Mouse (Mus musculus): ENCODE results near the gene Zbtb46. TPM values are rescaled to one million over a fixed set of nuclear protein-coding genes. Genes with fewer than 3 reads are reported as not detected.

Gene Zbtb46
- total RNA-seq, 2 experiments from 2014 or later, result 4.9 to 6.7 TPM

DNA sequence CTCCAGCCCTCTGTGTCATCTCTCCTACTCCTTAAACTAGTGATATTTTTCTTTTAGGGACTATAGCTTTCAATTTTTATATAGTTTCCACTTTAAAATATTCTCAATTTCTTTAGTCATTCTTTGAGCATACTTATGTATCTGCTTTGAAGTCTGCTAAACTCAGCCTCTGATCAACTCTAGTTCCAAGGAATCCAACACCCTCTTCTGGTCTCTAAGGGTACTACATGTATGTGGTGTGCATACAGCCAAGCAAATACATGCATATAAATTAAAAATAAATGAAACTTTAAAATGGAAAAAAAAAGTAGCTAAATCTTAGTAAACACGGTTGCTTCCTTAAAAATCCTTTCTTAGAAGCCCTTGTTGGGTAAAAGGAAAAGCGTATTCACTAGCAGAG, 83.4 kb downstream of the Zbtb46 start:
- no peak overlapping the region for H3K4me3 ChIP-seq
- no peak overlapping the region for H3K27ac ChIP-seq
- DNase-seq, result no peak
- TF ChIP-seq CTCF (IDR thresholded peaks at IDR 0.05), result peak; percentile 58
- intact Hi-C loops (cut with DNase I), result no loop called here

GRCm38 (mm10) chr2:181370001-181370400, 89.2 kb downstream of the Zbtb46 start:
- Histone ChIP-seq H3K27ac (0 out of 2 replicates have a peak overlapping the region, but pooled peaks have one; percentile 12), H3K4me3 (no peak overlapping the region)
- no peak for DNase-seq
- TF ChIP-seq CTCF (IDR thresholded peaks at IDR 0.05), result no peak
- intact Hi-C loops (cut with DNase I), result no loop called here

DNA sequence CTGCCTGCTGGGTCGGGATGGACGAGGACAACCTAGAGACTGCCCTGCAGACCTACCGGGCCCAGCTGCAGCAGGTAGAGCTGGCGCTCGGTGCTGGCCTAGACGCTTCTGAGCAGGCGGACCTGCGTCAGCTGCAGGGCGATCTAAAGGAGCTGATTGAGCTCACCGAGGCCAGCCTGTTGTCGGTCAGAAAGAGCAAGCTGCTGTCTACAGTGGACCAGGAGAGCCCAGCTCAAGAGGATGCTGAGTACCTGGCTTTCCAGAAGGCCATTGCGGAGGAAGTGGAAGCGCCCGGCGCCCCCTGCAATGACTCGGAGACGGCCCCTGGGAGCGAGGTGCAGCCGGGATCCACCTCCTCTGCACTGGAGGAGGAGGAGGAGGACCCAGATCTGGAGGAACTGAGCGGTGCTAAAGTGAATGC, 93.6 kb downstream of the Zbtb46 start:
- TF ChIP-seq CTCF (IDR thresholded peaks at IDR 0.05), result no peak
- DNase-seq, result no peak
- intact Hi-C loops (cut with DNase I), result no loop called here
- Histone ChIP-seq H3K4me3 (peak overlapping the region; percentile 98), H3K27ac (peak overlapping the region; percentile 98)

GRCm38 (mm10) chr2:181364860-181365596, 94.2 kb downstream of the Zbtb46 start, which contains the start of the genes Zgpat and Arfrp1:
Gene Zgpat, plus strand, starts transcription at chr2:181364928.
Gene Arfrp1, minus strand, starts transcription at chr2:181365404.
- peak; percentile 95 for DNase-seq
- Histone ChIP-seq H3K4me3 (peak within 1 kb of the TSS; percentile 98), H3K27ac (peak within 1 kb of the TSS; percentile 98)
- TF ChIP-seq CTCF (IDR thresholded peaks at IDR 0.05), result 0 out of 2 replicates have a peak, but pooled peaks have one; percentile 4
- intact Hi-C loops (cut with DNase I), result no loop called here

GRCm38 (mm10) chr2:181364487-181364859, 94.8 kb downstream of the Zbtb46 start:
- peak overlapping the region; percentile 98 for H3K27ac ChIP-seq
- intact Hi-C loops (cut with DNase I), result no loop called here
- no peak for DNase-seq
- peak overlapping the region; percentile 98 for H3K4me3 ChIP-seq
- TF ChIP-seq CTCF (IDR thresholded peaks at IDR 0.05), result no peak

- no peak for DNase-seq
- intact Hi-C loops (cut with DNase I), result no loop called here
- peak overlapping the region; percentile 98; the same call in 1 of the 2 replicates for H3K27ac ChIP-seq
- peak overlapping the region; percentile 98 for H3K4me3 ChIP-seq
- TF ChIP-seq CTCF (IDR thresholded peaks at IDR 0.05), result no peak
Observed at GRCm38 (mm10) chr2:181363946-181364345, 95.3 kb downstream of the Zbtb46 start.

GRCm38 (mm10) chr2:181356780-181357179, 102.4 kb downstream of the Zbtb46 start:
- H3K27ac ChIP-seq, result no peak overlapping the region
- no peak overlapping the region for H3K4me3 ChIP-seq
- no peak for DNase-seq
- no peak for TF ChIP-seq CTCF (IDR thresholded peaks at IDR 0.05)
- intact Hi-C loops (cut with DNase I), result no loop called here

- intact Hi-C loops (cut with DNase I), result no loop called here
- H3K27ac ChIP-seq, result no peak overlapping the region
- no peak for TF ChIP-seq CTCF (IDR thresholded peaks at IDR 0.05)
- H3K4me3 ChIP-seq, result no peak overlapping the region
- no peak for DNase-seq
Observed at GRCm38 (mm10) chr2:181342766-181343165, 116.5 kb downstream of the Zbtb46 start.

- no peak overlapping the region for H3K4me3 ChIP-seq
- no peak for DNase-seq
- TF ChIP-seq CTCF (IDR thresholded peaks at IDR 0.05), result no peak
- intact Hi-C loops (cut with DNase I), result no loop called here
- peak overlapping the region; percentile 65; the same call in 1 of the 2 replicates for H3K27ac ChIP-seq
Observed at GRCm38 (mm10) chr2:181340426-181340825, 118.8 kb downstream of the Zbtb46 start.

Other genes with a start within 250 kb of the Zbtb46 start
- gene Srms, start 246.2 kb downstream of the Zbtb46 start, total RNA-seq (2021), result under 1 TPM; 0.17 to 0.28 TPM
- not detected for gene Fndc11, start 239.4 kb downstream of the Zbtb46 start, total RNA-seq (2021)
- 1 to 10 TPM; 2.8 to 4.9 TPM for gene Helz2, start 217.4 kb downstream of the Zbtb46 start, total RNA-seq (2021)
- 10 to 100 TPM in 1 of 2 experiments, 1 to 10 TPM in 1; 7.3 to 12.0 TPM for gene Gmeb2, start 171.4 kb downstream of the Zbtb46 start, total RNA-seq (2021)
- not detected for gene Stmn3, start 144.9 kb downstream of the Zbtb46 start, total RNA-seq (2021)
- 10 to 100 TPM; 12.0 to 13.0 TPM for gene Rtel1, start 139.7 kb downstream of the Zbtb46 start, total RNA-seq (2021)
- 10 to 100 TPM; 13.7 to 14.8 TPM for gene Zgpat, start 94.5 kb downstream of the Zbtb46 start, total RNA-seq (2021)
- gene Arfrp1, start 94.0 kb downstream of the Zbtb46 start, total RNA-seq (2021), result 10 to 100 TPM; 23.6 to 30.8 TPM
- 1 to 10 TPM; 5.8 to 6.2 TPM for gene Lime1, start 79.3 kb downstream of the Zbtb46 start, total RNA-seq (2021)
- gene Abhd16b, start 33.8 kb upstream of the Zbtb46 start, total RNA-seq (2021), result not detected
- gene Tpd52l2, start 37.7 kb upstream of the Zbtb46 start, total RNA-seq (2021), result 10 to 100 TPM; 47.0 to 52.5 TPM
- 10 to 100 TPM; 43.7 to 46.6 TPM for gene Dnajc5, start 61.1 kb upstream of the Zbtb46 start, total RNA-seq (2021)
- 10 to 100 TPM; 26.1 to 29.1 TPM for gene Uckl1, start 125.5 kb upstream of the Zbtb46 start, total RNA-seq (2021)
- 10 to 100 TPM; 31.1 to 36.5 TPM for gene Prpf6, start 132.4 kb upstream of the Zbtb46 start, total RNA-seq (2021)
- gene Zfp512b, start 133.4 kb upstream of the Zbtb46 start, total RNA-seq (2021), result 10 to 100 TPM; 17.6 to 20.3 TPM
- gene Samd10, start 139.8 kb upstream of the Zbtb46 start, total RNA-seq (2021), result 1 to 10 TPM; 1.5 to 1.7 TPM
- gene Gm29797, start 197.6 kb upstream of the Zbtb46 start, total RNA-seq (2021), result not detected
- gene Sox18, start 212.2 kb upstream of the Zbtb46 start, total RNA-seq (2021), result 10 to 100 TPM; 10.4 to 15.3 TPM
- 1 to 10 TPM; 6.9 to 7.6 TPM for gene Tcea2, start 220.9 kb upstream of the Zbtb46 start, total RNA-seq (2021)
- 1 to 10 TPM; 2.7 to 2.8 TPM for gene Rgs19, start 234.6 kb upstream of the Zbtb46 start, total RNA-seq (2021)
- not detected for gene Lkaaear1, start 239.0 kb upstream of the Zbtb46 start, total RNA-seq (2021)

All from gastrocnemius, adult 2 months (tissue).